Mouse (Mus musculus) gastrocnemius, postnatal 14 days (tissue): ENCODE results near the gene Nrde2. TPM values are rescaled to one million over a fixed set of nuclear protein-coding genes. Genes with fewer than 3 reads are reported as not detected.
"Not testable (repeated sequence)": the region's sequence is repeated elsewhere in the genome, so short reads cannot be mapped to it uniquely, and the experiment has no call there.

Experiments used
- DNase-seq: peaks from one replicate; pipeline ENCODE4 v3.0.0; 2021; ENCODE audit warnings: mixed read lengths
- intact Hi-C: fragments of 180-260 bp; cut with DNase I; formaldehyde crosslinking; loops from one replicate; pipeline ENCODE4 v1.15.1; 2025; ENCODE audit warnings: low total_unique reads
- total RNA-seq, 2 experiments: library from RNA; stranded (reverse); gene quantifications; 2 replicates each; pipeline ENCODE4 v1.2.3; 2021

Gene Nrde2
- total RNA-seq, 2 experiments from 2014 or later, result 7.7 to 9.7 TPM

GRCm38 (mm10) chr12:100184976-100185375, 25.5 kb upstream of the Nrde2 start:
- intact Hi-C loops, DNase-seq: not testable (repeated sequence)

- intact Hi-C loops, result no loop called here
- DNase-seq, result no peak
Measured at GRCm38 (mm10) chr12:100183970-100184369, 24.5 kb upstream of the Nrde2 start.

- intact Hi-C loops, result no loop called here
- DNase-seq, result no peak
Measured at GRCm38 (mm10) chr12:100182676-100183075, 23.2 kb upstream of the Nrde2 start.

- no peak for DNase-seq
- intact Hi-C loops, result no loop called here
Measured at GRCm38 (mm10) chr12:100180802-100181201, 21.3 kb upstream of the Nrde2 start.

GRCm38 (mm10) chr12:100178898-100179440, 19.5 kb upstream of the Nrde2 start:
- no peak for DNase-seq
- intact Hi-C loops, result no loop called here

GRCm38 (mm10) chr12:100176469-100177056, 17.1 kb upstream of the Nrde2 start:
- DNase-seq, result no peak
- intact Hi-C loops, result no loop called here

GRCm38 (mm10) chr12:100172481-100172880, 13.0 kb upstream of the Nrde2 start:
- DNase-seq, result no peak
- intact Hi-C loops, result no loop called here

GRCm38 (mm10) chr12:100167931-100168871, 8.7 kb upstream of the Nrde2 start:
- intact Hi-C loops, result no loop called here
- DNase-seq, result peak; percentile 37

- intact Hi-C loops, result no loop called here
- DNase-seq, result no peak
Measured at GRCm38 (mm10) chr12:100167502-100167901, 8.0 kb upstream of the Nrde2 start.

GRCm38 (mm10) chr12:100166939-100167338, 7.5 kb upstream of the Nrde2 start:
- DNase-seq, result no peak
- intact Hi-C loops, result no loop called here

- peak; percentile 28 for DNase-seq
- intact Hi-C loops, result no loop called here
Measured at GRCm38 (mm10) chr12:100166177-100166576, 6.7 kb upstream of the Nrde2 start.

GRCm38 (mm10) chr12:100164991-100165500, 5.6 kb upstream of the Nrde2 start:
- intact Hi-C loops, result no loop called here
- no peak for DNase-seq

- DNase-seq, result no peak
- intact Hi-C loops, result no loop called here
Measured at GRCm38 (mm10) chr12:100152466-100152865, 7.0 kb downstream of the Nrde2 start.

- intact Hi-C loops, result no loop called here
- DNase-seq, result no peak
Measured at GRCm38 (mm10) chr12:100144269-100144668, 15.2 kb downstream of the Nrde2 start.

GRCm38 (mm10) chr12:100143737-100144136, 15.7 kb downstream of the Nrde2 start:
- intact Hi-C loops, result no loop called here
- DNase-seq, result no peak

GRCm38 (mm10) chr12:100142848-100143523, 16.5 kb downstream of the Nrde2 start:
- no peak for DNase-seq
- intact Hi-C loops, result no loop called here

GRCm38 (mm10) chr12:100135117-100135516, 24.3 kb downstream of the Nrde2 start:
- no peak for DNase-seq
- intact Hi-C loops, result no loop called here

GRCm38 (mm10) chr12:100134395-100134936, 25.0 kb downstream of the Nrde2 start:
- no peak for DNase-seq
- intact Hi-C loops, result no loop called here

- peak; percentile 67 for DNase-seq
- intact Hi-C loops, result no loop called here
Measured at GRCm38 (mm10) chr12:100131655-100132054, 27.8 kb downstream of the Nrde2 start.

- intact Hi-C loops, result no loop called here
- no peak for DNase-seq
Measured at GRCm38 (mm10) chr12:100131167-100131566, 28.3 kb downstream of the Nrde2 start.
